Mouse (Mus musculus) heart, adult 2 months (tissue): Measurements from ENCODE around the gene Plscr2.

Experiments used
- CTCF ChIP-seq: fragments of 200-600 bp; IDR thresholded peaks from 2 replicates; pipeline ENCODE4 v1.8.1; 2022; ENCODE audit warnings: antibody characterized with exemption, mild to moderate bottlenecking, moderate library complexity
- POLR2A ChIP-seq: fragments of 200-500 bp; IDR thresholded peaks from 2 replicates; pipeline ENCODE4 v1.6.1; 2011; ENCODE audit warnings: mild to moderate bottlenecking, low read depth, low read length, control low read depth; ENCODE audit not compliant: insufficient read depth

- TF ChIP-seq POLR2A = no peak
- TF ChIP-seq CTCF = no peak
Measured at GRCm38 (mm10) chr9:92252718-92253117, 22.7 kb upstream of the Plscr2 start.
